In genomic region chr5:76153430-76153829, GRCm38 (mm10) we compare ENCODE assay signal across 33 mouse cellular contexts.
"Had no signal": no experiment of that assay in that cellular context is flagged by ENCODE, and none has a peak within 500 bp of the region (broad histone marks: within the 10 kb centered on the region; RNA-seq: fewer than 3 reads in every experiment).

No protein-coding gene starts in this region.

- H3K4me1 ChIP-seq: hindbrain, embryonic 10.5 days; hindbrain, embryonic 12.5 days; hindbrain, embryonic 13.5 days; hindbrain, embryonic 15.5 days; kidney, embryonic 15.5 days had no signal

- H3K4me3 ChIP-seq: heart, embryonic 12.5 days; heart, embryonic 13.5 days; heart, embryonic 15.5 days; hindbrain, embryonic 10.5 days; hindbrain, embryonic 12.5 days; hindbrain, embryonic 13.5 days; hindbrain, embryonic 15.5 days; intestine, embryonic 15.5 days; kidney, embryonic 15.5 days; layer of hippocampus, adult 2 months; left cerebral cortex, adult 2 months had no signal

- H3K27ac ChIP-seq: heart, embryonic 15.5 days; hindbrain, embryonic 10.5 days; hindbrain, embryonic 12.5 days; hindbrain, embryonic 13.5 days; hindbrain, embryonic 14.5 days; hindbrain, embryonic 15.5 days; hindbrain, postnatal 0 days; intestine, embryonic 15.5 days; kidney, embryonic 15.5 days; kidney, postnatal 0 days; layer of hippocampus, adult 2 months; left cerebral cortex, adult 2 months had no signal

- H3K9ac ChIP-seq: heart, embryonic 12.5 days; heart, embryonic 13.5 days; heart, embryonic 15.5 days; hindbrain, embryonic 12.5 days; hindbrain, embryonic 13.5 days; hindbrain, embryonic 14.5 days; hindbrain, embryonic 15.5 days; intestine, embryonic 15.5 days; kidney, embryonic 15.5 days had no signal

- H3K9me3 ChIP-seq: heart, embryonic 13.5 days; heart, embryonic 15.5 days; hindbrain, embryonic 12.5 days; hindbrain, embryonic 13.5 days; hindbrain, embryonic 15.5 days; intestine, embryonic 15.5 days; kidney, embryonic 15.5 days had no signal

- ATAC-seq: hindbrain, embryonic 16.5 days; hindbrain, postnatal 0 days; inflammation-experienced regulatory T-cells, adult 6 months; intestine, embryonic 15.5 days; intestine, embryonic 16.5 days; intestine, postnatal 0 days had no signal

- DNase-seq: heart, postnatal 10 days; heart, postnatal 14 days; heart, postnatal 36 days; heart, postnatal 4 days; kidney, adult 11 months; kidney, adult 2 months; kidney, adult 8-10 months; kidney, adult 9 months; kidney, postnatal 10 days; kidney, postnatal 14 days; kidney, postnatal 25 days; kidney, postnatal 36 days; kidney, postnatal 4 days; layer of hippocampus, adult 9-11 months; layer of hippocampus, postnatal 36 days had no signal

- H3K4me2 ChIP-seq: heart, embryonic 12.5 days; heart, embryonic 13.5 days; heart, embryonic 15.5 days; hindbrain, embryonic 12.5 days; hindbrain, embryonic 13.5 days; hindbrain, embryonic 14.5 days; hindbrain, embryonic 15.5 days; intestine, embryonic 15.5 days; kidney, embryonic 15.5 days had no signal

- H3K27me3 ChIP-seq: heart, embryonic 12.5 days; heart, embryonic 13.5 days; heart, embryonic 15.5 days; hindbrain, embryonic 12.5 days; hindbrain, embryonic 13.5 days; hindbrain, embryonic 15.5 days; intestine, embryonic 15.5 days; kidney, embryonic 15.5 days had no signal
